Mouse (Mus musculus) adrenal gland, postnatal 25 days (tissue): ENCODE data around the gene Pxt1. TPM values are rescaled to one million over a fixed set of nuclear protein-coding genes. Genes with fewer than 3 reads are reported as not detected.
A peak's percentile ranks its signal among the peaks of the same experiment; 100 is the strongest.

ENCODE experiments used
- DNase-seq: peaks from one replicate; pipeline ENCODE4 v3.0.0; 2021; ENCODE audit warnings: mixed read lengths
- total RNA-seq: library from RNA; stranded (reverse); gene quantifications from 2 replicates; pipeline ENCODE4 v1.2.3, GENCODE M21; 2021

The Pxt1 gene
- total RNA-seq, 1 experiment from 2014 or later = not detected

GRCm38 (mm10) chr17:28947011-28947939 lies 3.6 kb upstream of the Pxt1 start:
- DNase-seq = no peak

GRCm38 (mm10) chr17:28944481-28944880 lies 841 bp upstream of the Pxt1 start:
- DNase-seq = no peak

- DNase-seq = no peak
Measured at GRCm38 (mm10) chr17:28942101-28942500, 1.5 kb downstream of the Pxt1 start.

GRCm38 (mm10) chr17:28940776-28941555 lies 2.7 kb downstream of the Pxt1 start:
- no peak for DNase-seq

GRCm38 (mm10) chr17:28936622-28937345 lies 6.9 kb downstream of the Pxt1 start:
- peak; percentile 65 for DNase-seq

- DNase-seq = no peak
Measured at GRCm38 (mm10) chr17:28936133-28936532, 7.5 kb downstream of the Pxt1 start.

- DNase-seq = no peak
Measured at GRCm38 (mm10) chr17:28934120-28934916, 9.3 kb downstream of the Pxt1 start.

- no peak for DNase-seq
Measured at GRCm38 (mm10) chr17:28932274-28932673, 11.4 kb downstream of the Pxt1 start.

GRCm38 (mm10) chr17:28931436-28932211 lies 12.0 kb downstream of the Pxt1 start:
- no peak for DNase-seq

GRCm38 (mm10) chr17:28930392-28931074 lies 13.1 kb downstream of the Pxt1 start:
- DNase-seq = peak; percentile 92

GRCm38 (mm10) chr17:28929369-28929768 lies 14.3 kb downstream of the Pxt1 start:
- no peak for DNase-seq

- DNase-seq = no peak
Measured at GRCm38 (mm10) chr17:28928004-28928403, 15.6 kb downstream of the Pxt1 start.

- DNase-seq = peak; percentile 55
Measured at GRCm38 (mm10) chr17:28926866-28927635, 16.6 kb downstream of the Pxt1 start.

- DNase-seq = peak; percentile 79
Measured at GRCm38 (mm10) chr17:28926380-28926779, 17.3 kb downstream of the Pxt1 start.

GRCm38 (mm10) chr17:28924957-28925595 lies 18.6 kb downstream of the Pxt1 start:
- no peak for DNase-seq

- no peak for DNase-seq
Measured at GRCm38 (mm10) chr17:28922096-28922495, 21.5 kb downstream of the Pxt1 start.

- no peak for DNase-seq
Measured at GRCm38 (mm10) chr17:28921086-28921485, 22.6 kb downstream of the Pxt1 start.

GRCm38 (mm10) chr17:28916520-28916919 lies 27.1 kb downstream of the Pxt1 start:
- DNase-seq = no peak
